Mouse (Mus musculus): ENCODE results near the gene Col5a1.

DNA sequence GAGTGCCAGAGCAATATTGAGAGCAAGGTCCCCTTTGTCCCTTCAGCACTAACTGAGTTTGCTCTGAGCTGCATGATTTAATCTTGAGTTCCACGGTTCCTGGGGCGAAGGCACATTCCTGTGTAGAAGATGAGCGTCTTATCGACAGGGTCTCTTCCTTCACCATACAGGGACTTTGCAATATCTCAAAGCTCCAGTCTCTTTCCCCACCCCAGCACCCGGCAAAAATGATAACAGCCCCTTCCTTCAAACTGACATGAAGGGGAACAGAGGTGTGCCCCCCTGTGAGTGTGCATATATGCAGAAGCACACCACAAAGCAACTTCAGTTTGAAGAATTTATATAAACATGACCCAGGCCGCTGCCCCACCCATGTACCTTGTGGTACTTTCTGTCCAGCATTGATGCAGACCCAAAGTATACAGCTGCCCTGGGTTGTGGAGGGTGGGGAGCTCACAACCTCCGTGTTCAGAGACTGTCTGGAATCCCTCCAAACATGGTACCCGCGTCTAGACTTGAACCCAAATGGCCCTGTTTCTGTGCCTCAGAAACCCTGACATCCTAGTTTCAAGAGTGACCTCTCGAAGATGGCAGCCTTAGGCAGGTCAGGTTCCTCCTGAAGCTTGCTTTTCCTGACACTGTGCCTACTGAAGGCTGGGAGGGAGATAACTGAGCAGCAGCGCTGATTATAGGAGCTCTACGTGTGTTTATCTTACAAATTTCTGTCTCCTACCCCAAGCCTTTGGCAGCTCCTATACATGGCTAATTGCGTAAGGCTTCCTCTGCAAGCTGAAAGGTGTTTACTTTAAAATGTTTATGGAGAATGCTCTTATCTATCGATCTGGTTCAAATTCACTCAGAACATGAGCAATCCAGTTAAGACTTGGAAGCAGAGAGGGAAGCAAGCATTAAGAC is 95.7 kb downstream of the Col5a1 start:
- peak; percentile 52 for TF ChIP-seq TAL1 (conservative IDR thresholded peaks at IDR 0.05; ENCODE audit: low read depth, low read length)
- no peak for TF ChIP-seq CTCF (IDR thresholded peaks at IDR 0.05; ENCODE audit: low read depth, low read length)
- no peak for TF ChIP-seq GATA1 (IDR thresholded peaks at IDR 0.05; ENCODE audit: borderline replicate concordance, low read length)
- no peak for TF ChIP-seq GATA2 (IDR thresholded peaks at IDR 0.05; ENCODE audit: borderline replicate concordance, low read depth, low read length)
